Mouse (Mus musculus) limb, embryonic 11.5 days (tissue): ENCODE measurements around the gene Tmem245. TPM values are rescaled to one million over a fixed set of nuclear protein-coding genes. Genes with fewer than 3 reads are reported as not detected.

Experiments
- ATAC-seq: fragments of 200-750 bp; cut with Nextera tagmentation; 2 replicates; pipeline ENCODE4 v1.8.0; 2017; ENCODE audit warnings: low read depth; ENCODE audit not compliant: insufficient number of reproducible peaks, low FRiP score, low TSS enrichment
- DNase-seq: peaks from one replicate; pipeline ENCODE4 v3.0.0-alpha.2; 2015; ENCODE audit warnings: low spot score
- H3K27ac ChIP-seq: fragments of 300-500 bp; sonication (generic); replicated peaks from 2 replicates; pipeline ENCODE4 v1.5.1; 2014; ENCODE audit warnings: low read depth, mild to moderate bottlenecking, low read length
- H3K27me3 ChIP-seq: fragments of 300-500 bp; sonication (generic); 2 replicates; pipeline ENCODE4 v1.6.1; 2014; ENCODE audit warnings: mild to moderate bottlenecking, low read length, mixed read lengths; ENCODE audit not compliant: control insufficient read depth, insufficient read depth
- H3K36me3 ChIP-seq: fragments of 300-500 bp; sonication (generic); 2 replicates; pipeline ENCODE4 v1.6.1; 2014; ENCODE audit warnings: mild to moderate bottlenecking, low read length, moderate library complexity, mixed read lengths; ENCODE audit not compliant: control insufficient read depth, insufficient read depth
- H3K4me1 ChIP-seq: fragments of 300-500 bp; sonication (generic); 2 replicates; pipeline ENCODE4 v1.6.1; 2014; ENCODE audit warnings: low read length, mixed read lengths; ENCODE audit not compliant: control insufficient read depth, insufficient read depth
- H3K4me2 ChIP-seq: fragments of 300-500 bp; sonication (generic); 2 replicates; pipeline ENCODE4 v1.6.1; 2014; ENCODE audit warnings: low read depth, mild to moderate bottlenecking, moderate library complexity; ENCODE audit not compliant: severe bottlenecking
- H3K4me3 ChIP-seq: fragments of 300-500 bp; sonication (generic); 2 replicates; pipeline ENCODE4 v1.5.1; 2014; ENCODE audit warnings: low read depth, low read length
- H3K9ac ChIP-seq: fragments of 300-500 bp; sonication (generic); 2 replicates; pipeline ENCODE4 v1.6.1; 2014; ENCODE audit warnings: mild to moderate bottlenecking, low read length
- H3K9me3 ChIP-seq: fragments of 300-500 bp; sonication (generic); 2 replicates; pipeline ENCODE4 v1.6.1; 2016; ENCODE audit warnings: low read length; ENCODE audit not compliant: control insufficient read depth
- WGBS: fragments of 180-500 bp; shearing (Covaris S2); extraction: QIAGEN DNeasy Blood & Tissue Kit; methylation state at CpG from one replicate; pipeline ENCODE4 v1.1.7; 2014; 5-methylcytosine and 5-hydroxymethylcytosine counted together
- polyA plus RNA-seq: library from polyadenylated mRNA; unstranded; fragments of >200 nt; fragmentation: Nextera tagmentation; extraction: Ambion mirVana; gene quantifications from 2 replicates; pipeline ENCODE4 v1.2.1, GENCODE M21; 2014

The Tmem245 gene
- polyA plus RNA-seq, 1 experiment from 2014 or later, result 8.8 TPM

GRCm38 (mm10) chr4:56941481-56941880, 5.8 kb downstream of the Tmem245 start:
- Histone ChIP-seq H3K4me3 (no peak overlapping the region), H3K9ac (no peak overlapping the region), H3K27ac (no peak overlapping the region), H3K4me1 (peaks cover 4% of the 10 kb centered on the region), H3K9me3 (no peaks in the 10 kb centered on the region), H3K27me3 (no peaks in the 10 kb centered on the region), H3K36me3 (no peaks in the 10 kb centered on the region), H3K4me2 (no peak overlapping the region)
- WGBS, result 97% methylated on average over 4 of the region's 4 CpGs
- ATAC-seq (no peak), DNase-seq (no peak)

- no peak overlapping the region for H3K4me2 ChIP-seq
- no peak overlapping the region for H3K27ac ChIP-seq
- no peaks in the 10 kb centered on the region for H3K4me1 ChIP-seq
- no peak for ATAC-seq
- H3K27me3 ChIP-seq, result no peaks in the 10 kb centered on the region
- no peak overlapping the region for H3K9ac ChIP-seq
- no peaks in the 10 kb centered on the region for H3K9me3 ChIP-seq
- 71% methylated on average over 6 of the region's 6 CpGs for WGBS
- DNase-seq, result no peak
- no peak overlapping the region for H3K4me3 ChIP-seq
- peaks cover 4% of the 10 kb centered on the region; the same call in 1 of the 2 replicates for H3K36me3 ChIP-seq
Measured at GRCm38 (mm10) chr4:56937136-56937535, 10.1 kb downstream of the Tmem245 start.

GRCm38 (mm10) chr4:56935327-56935726, 11.9 kb downstream of the Tmem245 start:
- Histone ChIP-seq H3K27ac (no peak overlapping the region), H3K4me3 (no peak overlapping the region), H3K4me1 (no peaks in the 10 kb centered on the region), H3K27me3 (no peaks in the 10 kb centered on the region), H3K9me3 (no peaks in the 10 kb centered on the region), H3K9ac (no peak overlapping the region), H3K4me2 (no peak overlapping the region), H3K36me3 (peaks cover 4% of the 10 kb centered on the region; the same call in 1 of the 2 replicates)
- no peak for ATAC-seq
- no peak for DNase-seq
- no CpG with 5 or more reads among the region's 1 CpGs for WGBS

GRCm38 (mm10) chr4:56933154-56933553, 14.1 kb downstream of the Tmem245 start:
- ATAC-seq, result no peak

GRCm38 (mm10) chr4:56932096-56932495, 15.1 kb downstream of the Tmem245 start:
- H3K27ac ChIP-seq, result no peak overlapping the region
- ATAC-seq, result no peak
- WGBS, result 76% methylated on average over 7 of the region's 7 CpGs

More at GRCm38 (mm10) chr4:56933154-56933553, 14.1 kb downstream of the Tmem245 start:
- no peak overlapping the region for H3K4me2 ChIP-seq
- no peak overlapping the region for H3K27ac ChIP-seq
- peaks cover 4% of the 10 kb centered on the region; the same call in 1 of the 2 replicates for H3K36me3 ChIP-seq
- DNase-seq, result no peak
- H3K9me3 ChIP-seq, result no peaks in the 10 kb centered on the region
- WGBS, result 94% methylated on average over 4 of the region's 4 CpGs
- H3K27me3 ChIP-seq, result no peaks in the 10 kb centered on the region
- H3K4me3 ChIP-seq, result no peak overlapping the region
- no peaks in the 10 kb centered on the region for H3K4me1 ChIP-seq
- H3K9ac ChIP-seq, result no peak overlapping the region

GRCm38 (mm10) chr4:56930312-56930711, 16.9 kb downstream of the Tmem245 start:
- no peaks in the 10 kb centered on the region for H3K4me1 ChIP-seq
- 85% methylated on average over 4 of the region's 4 CpGs for WGBS
- no peak overlapping the region for H3K4me2 ChIP-seq
- no peaks in the 10 kb centered on the region for H3K9me3 ChIP-seq
- H3K27me3 ChIP-seq, result no peaks in the 10 kb centered on the region
- H3K36me3 ChIP-seq, result peaks cover 6% of the 10 kb centered on the region; the same call in 1 of the 2 replicates
- no peak overlapping the region for H3K4me3 ChIP-seq
- H3K9ac ChIP-seq, result no peak overlapping the region
- H3K27ac ChIP-seq, result no peak overlapping the region
- ATAC-seq (no peak), DNase-seq (no peak)

More at GRCm38 (mm10) chr4:56932096-56932495, 15.1 kb downstream of the Tmem245 start:
- no peaks in the 10 kb centered on the region for H3K27me3 ChIP-seq
- H3K4me2 ChIP-seq, result no peak overlapping the region
- H3K4me1 ChIP-seq, result no peaks in the 10 kb centered on the region
- no peak for DNase-seq
- peaks cover 4% of the 10 kb centered on the region; the same call in 1 of the 2 replicates for H3K36me3 ChIP-seq
- no peak overlapping the region for H3K4me3 ChIP-seq
- H3K9me3 ChIP-seq, result no peaks in the 10 kb centered on the region
- no peak overlapping the region for H3K9ac ChIP-seq

GRCm38 (mm10) chr4:56926971-56927370, 20.3 kb downstream of the Tmem245 start:
- Histone ChIP-seq H3K27ac (no peak overlapping the region), H3K9me3 (no peaks in the 10 kb centered on the region), H3K4me2 (no peak overlapping the region), H3K4me1 (no peaks in the 10 kb centered on the region), H3K4me3 (no peak overlapping the region), H3K9ac (no peak overlapping the region), H3K27me3 (no peaks in the 10 kb centered on the region), H3K36me3 (peaks cover 6% of the 10 kb centered on the region; the same call in 1 of the 2 replicates)
- DNase-seq (no peak), ATAC-seq (no peak)
- 85% methylated on average over 4 of the region's 4 CpGs for WGBS

- Histone ChIP-seq H3K36me3 (peaks cover 6% of the 10 kb centered on the region; the same call in 1 of the 2 replicates), H3K27ac (no peak overlapping the region), H3K4me1 (no peaks in the 10 kb centered on the region), H3K9ac (no peak overlapping the region), H3K27me3 (no peaks in the 10 kb centered on the region), H3K4me2 (no peak overlapping the region), H3K4me3 (no peak overlapping the region), H3K9me3 (no peaks in the 10 kb centered on the region)
- 96% methylated on average over 11 of the region's 11 CpGs for WGBS
- ATAC-seq, result no peak
- no peak for DNase-seq
Measured at GRCm38 (mm10) chr4:56922229-56922628, 25.0 kb downstream of the Tmem245 start.

- Histone ChIP-seq H3K4me2 (no peak overlapping the region), H3K4me3 (no peak overlapping the region), H3K27me3 (no peaks in the 10 kb centered on the region), H3K4me1 (peaks cover 5% of the 10 kb centered on the region; the same call in 1 of the 2 replicates), H3K36me3 (peaks cover 5% of the 10 kb centered on the region), H3K9me3 (no peaks in the 10 kb centered on the region), H3K9ac (no peak overlapping the region), H3K27ac (no peak overlapping the region)
- ATAC-seq (no peak), DNase-seq (no peak)
- 92% methylated on average over 15 of the region's 15 CpGs for WGBS
Measured at GRCm38 (mm10) chr4:56915732-56916325, 31.4 kb downstream of the Tmem245 start.
